Mouse (Mus musculus): Measurements from ENCODE around the gene Fmo1. TPM values are rescaled to one million over a fixed set of nuclear protein-coding genes. Genes with fewer than 3 reads are reported as not detected.

The Fmo1 gene
- total and polyA plus RNA-seq, 3 experiments = 1.8 TPM; not detected in 2

DNA sequence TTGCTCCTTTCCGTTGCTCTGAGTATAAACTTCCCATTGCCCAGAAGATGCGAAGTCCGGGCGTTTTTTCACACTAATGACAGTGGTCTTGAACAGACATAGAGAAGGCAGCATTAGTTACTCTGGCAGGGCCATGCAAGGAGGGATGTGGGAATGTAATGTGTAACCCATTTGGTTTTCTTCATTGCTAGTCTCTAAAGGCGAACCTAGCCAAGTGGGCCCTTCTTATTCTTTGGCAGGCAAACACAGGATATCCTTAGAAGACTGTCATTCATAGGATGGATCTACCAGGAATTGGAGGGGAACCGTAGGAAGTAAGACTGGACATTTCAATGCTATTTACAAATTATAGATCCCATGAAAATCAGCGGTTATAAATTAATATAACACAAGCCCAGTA lies 21.2 kb upstream of the Fmo1 start:
- Histone ChIP-seq H3K9ac (ENCODE audit: control insufficient read depth, low read depth, low read length, poor library complexity, severe bottlenecking) (no peak overlapping the region), H3K27ac (ENCODE audit: control insufficient read depth, low read depth, low read length) (no peak overlapping the region), H3K4me1 (ENCODE audit: control insufficient read depth in 1 of 2, insufficient read depth in 2 of 2, low read length in 2 of 2) (no peaks in the 10 kb centered on the region), H3K9me3 (replicated peaks; ENCODE audit: insufficient read depth, low read length) (no peaks in the 10 kb centered on the region), H3K36me3 (ENCODE audit: control insufficient read depth in 1 of 2, insufficient read depth in 2 of 2, low read length in 2 of 2) (no peaks in the 10 kb centered on the region), H3K27me3 (ENCODE audit: control insufficient read depth in 1 of 2, insufficient read depth in 2 of 2, low read length in 2 of 2) (no peaks in the 10 kb centered on the region), H3K79me2 (ENCODE audit: control insufficient read depth, insufficient read depth, low read length, poor library complexity) (no peaks in the 10 kb centered on the region), H3K4me3 (ENCODE audit: control insufficient read depth in 1 of 2, insufficient read depth in 1 of 2, low read depth in 2 of 2, low read length in 2 of 2) (no peak overlapping the region)
- TF ChIP-seq MEF2A (IDR thresholded peaks at IDR 0.05; ENCODE audit: extremely low read depth, insufficient replicate concordance, low read depth, low read length, poor library complexity, severe bottlenecking) (no peak), NELFE (IDR thresholded peaks at IDR 0.05; ENCODE audit: low read depth, low read length) (no peak), UBTF (IDR thresholded peaks at IDR 0.05; ENCODE audit: borderline replicate concordance, insufficient read depth, low read depth, low read length) (no peak), TBP (IDR thresholded peaks at IDR 0.05; ENCODE audit: low read depth, low read length) (no peak), ZNF384 (IDR thresholded peaks at IDR 0.05; ENCODE audit: low read depth, low read length) (no peak), USF1 (IDR thresholded peaks at IDR 0.05; ENCODE audit: low read depth, low read length) (no peak)
- DNase-seq (ENCODE audit: low read depth, low spot score) = no peak

DNA sequence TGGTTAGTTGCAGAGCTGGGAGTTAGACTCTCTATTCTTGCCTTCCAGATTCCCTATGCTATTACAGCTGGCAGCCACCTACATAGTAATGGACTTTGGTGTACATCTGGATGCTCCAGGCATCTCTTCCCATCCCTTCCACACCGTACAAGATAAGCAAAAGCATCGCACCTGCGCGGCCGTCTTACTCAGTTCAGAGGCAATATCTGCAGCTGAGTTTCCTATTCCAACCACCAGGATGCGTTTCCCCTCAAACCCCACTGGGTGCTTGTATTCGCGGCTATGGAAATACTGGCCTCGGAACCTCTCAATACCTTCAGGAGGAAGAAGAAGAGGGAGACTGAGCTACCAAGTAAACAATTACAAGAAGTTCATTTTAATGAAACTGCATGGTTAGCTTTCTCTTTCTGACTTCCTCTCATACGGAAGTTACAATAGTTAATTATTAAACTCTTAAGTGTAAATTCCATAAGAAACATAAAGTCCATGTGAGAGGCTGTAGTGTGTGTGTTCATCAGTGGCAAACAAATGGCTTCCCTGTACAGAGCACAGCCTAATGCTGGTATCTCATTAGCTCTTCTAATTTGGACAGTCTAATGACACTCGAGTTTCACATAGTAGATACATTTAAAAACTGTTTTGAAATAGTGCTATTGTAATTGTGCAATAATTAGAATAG lies 19.9 kb upstream of the Fmo1 start:
- TF ChIP-seq POLR2AphosphoS2 (IDR thresholded peaks at IDR 0.05; ENCODE audit: low read length) = no peak
- TF ChIP-seq MAZ (IDR thresholded peaks at IDR 0.05; ENCODE audit: low read depth, low read length) = no peak
- no peak for TF ChIP-seq CHD2 (IDR thresholded peaks at IDR 0.05; ENCODE audit: low read length)
- TF ChIP-seq UBTF (IDR thresholded peaks at IDR 0.05; ENCODE audit: borderline replicate concordance, insufficient read depth, low read depth, low read length) = no peak
- TF ChIP-seq BHLHE40 (IDR thresholded peaks at IDR 0.05; ENCODE audit: borderline replicate concordance, low read depth, low read length) = no peak
- no peak for TF ChIP-seq ZNF384 (IDR thresholded peaks at IDR 0.05; ENCODE audit: low read depth, low read length)
- no peak for TF ChIP-seq USF2 (IDR thresholded peaks at IDR 0.05; ENCODE audit: borderline replicate concordance in 1 of 2, insufficient read depth in 1 of 2, low read depth in 1 of 2, low read length in 2 of 2)
- TF ChIP-seq E2F4 (IDR thresholded peaks at IDR 0.05; ENCODE audit: borderline replicate concordance, low read depth, low read length) = no peak
- Histone ChIP-seq H3K4me3 (ENCODE audit: control insufficient read depth in 1 of 2, insufficient read depth in 1 of 2, low read depth in 2 of 2, low read length in 2 of 2) (no peak overlapping the region), H3K27me3 (ENCODE audit: control insufficient read depth in 1 of 2, insufficient read depth in 2 of 2, low read length in 2 of 2) (no peaks in the 10 kb centered on the region), H3K9ac (ENCODE audit: control insufficient read depth, low read depth, low read length, poor library complexity, severe bottlenecking) (no peak overlapping the region), H3K36me3 (ENCODE audit: control insufficient read depth in 1 of 2, insufficient read depth in 2 of 2, low read length in 2 of 2) (no peaks in the 10 kb centered on the region), H3K4me1 (ENCODE audit: control insufficient read depth in 1 of 2, insufficient read depth in 2 of 2, low read length in 2 of 2) (no peaks in the 10 kb centered on the region), H3K27ac (ENCODE audit: control insufficient read depth, low read depth, low read length) (no peak overlapping the region), H3K9me3 (replicated peaks; ENCODE audit: insufficient read depth, low read length) (no peaks in the 10 kb centered on the region), H3K79me2 (ENCODE audit: control insufficient read depth, insufficient read depth, low read length, poor library complexity) (no peaks in the 10 kb centered on the region)
- DNase-seq (ENCODE audit: low read depth, low spot score) = no peak

DNA sequence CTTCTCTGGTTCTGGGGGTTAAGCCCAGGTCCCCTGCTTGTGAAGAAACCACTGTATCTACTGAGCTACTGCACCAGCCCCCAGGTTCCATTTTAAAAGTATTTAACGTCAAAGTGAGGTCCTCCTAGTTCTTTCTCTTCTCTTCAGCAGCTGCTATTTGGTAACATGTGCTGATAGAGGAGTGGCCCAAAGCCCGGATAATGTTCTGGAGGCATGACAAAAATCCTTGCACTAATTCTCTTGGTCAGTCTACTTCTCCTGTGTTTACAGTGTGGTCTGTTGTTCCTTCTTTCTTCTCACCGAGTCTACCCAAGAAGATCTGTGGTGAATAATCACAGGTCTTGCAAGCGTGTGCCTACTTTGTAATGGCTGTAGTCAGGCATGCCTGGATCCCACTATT lies 16.3 kb upstream of the Fmo1 start:
- Histone ChIP-seq H3K4me3 (ENCODE audit: control insufficient read depth in 1 of 2, insufficient read depth in 1 of 2, low read depth in 2 of 2, low read length in 2 of 2) (no peak overlapping the region), H3K4me1 (ENCODE audit: control insufficient read depth in 1 of 2, insufficient read depth in 2 of 2, low read length in 2 of 2) (no peaks in the 10 kb centered on the region), H3K79me2 (ENCODE audit: control insufficient read depth, insufficient read depth, low read length, poor library complexity) (no peaks in the 10 kb centered on the region), H3K36me3 (ENCODE audit: control insufficient read depth in 1 of 2, insufficient read depth in 2 of 2, low read length in 2 of 2) (no peaks in the 10 kb centered on the region), H3K9me3 (replicated peaks; ENCODE audit: insufficient read depth, low read length) (no peaks in the 10 kb centered on the region), H3K27ac (ENCODE audit: control insufficient read depth, low read depth, low read length) (no peak overlapping the region), H3K27me3 (ENCODE audit: control insufficient read depth in 1 of 2, insufficient read depth in 2 of 2, low read length in 2 of 2) (no peaks in the 10 kb centered on the region), H3K9ac (ENCODE audit: control insufficient read depth, low read depth, low read length, poor library complexity, severe bottlenecking) (no peak overlapping the region)
- TF ChIP-seq MEF2A (IDR thresholded peaks at IDR 0.05; ENCODE audit: extremely low read depth, insufficient replicate concordance, low read depth, low read length, poor library complexity, severe bottlenecking) (no peak), MAFK (IDR thresholded peaks at IDR 0.05; ENCODE audit: borderline replicate concordance, low read depth, low read length) (no peak)
- no peak for DNase-seq (ENCODE audit: low read depth, low spot score)
